Mouse (Mus musculus): ENCODE results near the gene 2310022B05Rik. TPM values are rescaled to one million over a fixed set of nuclear protein-coding genes. Genes with fewer than 3 reads are reported as not detected.

2310022B05Rik gene
- polyA plus RNA-seq, 1 experiment from 2014 or later, result 23.1 TPM

GRCm38 (mm10) chr8:124681077-124681791 lies 18.1 kb upstream of the 2310022B05Rik start:
- Histone ChIP-seq H3K27ac (no peak overlapping the region), H3K9me3 (no peaks in the 10 kb centered on the region), H3K36me3 (replicated peaks) (peaks cover 87% of the 10 kb centered on the region), H3K27me3 (no peaks in the 10 kb centered on the region), H3K9ac (no peak overlapping the region), H3K4me2 (no peak overlapping the region), H3K4me1 (no peaks in the 10 kb centered on the region), H3K4me3 (replicated peaks) (no peak overlapping the region)
- WGBS, result 68% methylated on average over 10 of the region's 10 CpGs
- ATAC-seq (ENCODE audit: low FRiP score), result no peak

- Histone ChIP-seq H3K4me2 (no peak overlapping the region), H3K27me3 (no peaks in the 10 kb centered on the region), H3K4me3 (replicated peaks) (no peak overlapping the region), H3K4me1 (no peaks in the 10 kb centered on the region), H3K36me3 (replicated peaks) (peaks cover 91% of the 10 kb centered on the region), H3K9me3 (no peaks in the 10 kb centered on the region), H3K9ac (no peak overlapping the region), H3K27ac (no peak overlapping the region)
- 95% methylated on average over 13 of the region's 13 CpGs for WGBS
- no peak for ATAC-seq (ENCODE audit: low FRiP score)
Observed at GRCm38 (mm10) chr8:124678246-124678645, 15.1 kb upstream of the 2310022B05Rik start.

- peak; percentile 80 for ATAC-seq (ENCODE audit: low FRiP score)
- H3K9ac ChIP-seq, result no peak overlapping the region
- H3K4me2 ChIP-seq, result no peak overlapping the region
- no peak overlapping the region for H3K4me3 ChIP-seq (replicated peaks)
- no peaks in the 10 kb centered on the region for H3K27me3 ChIP-seq
- H3K4me1 ChIP-seq, result no peaks in the 10 kb centered on the region
- 47% methylated on average over 12 of the region's 12 CpGs for WGBS
- H3K27ac ChIP-seq, result no peak overlapping the region
- peaks cover 92% of the 10 kb centered on the region for H3K36me3 ChIP-seq (replicated peaks)
- no peaks in the 10 kb centered on the region for H3K9me3 ChIP-seq
Observed at GRCm38 (mm10) chr8:124677486-124677885, 14.3 kb upstream of the 2310022B05Rik start.

DNA sequence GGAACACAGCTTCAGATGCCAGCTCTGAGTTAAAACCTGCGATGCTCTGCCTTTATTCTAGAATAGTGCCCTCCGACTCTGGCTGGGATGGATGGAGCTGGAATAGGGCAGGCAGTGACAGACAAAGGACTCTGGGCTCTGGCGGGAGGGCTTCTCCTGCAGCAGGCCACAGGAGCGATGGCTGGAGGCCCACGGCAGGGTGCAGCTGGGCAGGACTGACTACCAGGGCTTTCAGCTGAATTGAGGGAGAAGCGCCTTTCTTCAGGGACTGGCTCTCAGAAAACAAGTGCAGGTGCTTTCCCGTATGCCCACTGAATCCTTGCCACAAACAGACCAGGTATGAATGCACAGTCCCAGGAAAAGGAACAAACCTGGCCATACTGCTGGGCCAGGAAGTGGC lies 13.9 kb upstream of the 2310022B05Rik start:
- ATAC-seq (ENCODE audit: low FRiP score), result no peak
- Histone ChIP-seq H3K4me3 (replicated peaks) (no peak overlapping the region), H3K36me3 (replicated peaks) (peaks cover 92% of the 10 kb centered on the region), H3K4me2 (no peak overlapping the region), H3K4me1 (no peaks in the 10 kb centered on the region), H3K9me3 (no peaks in the 10 kb centered on the region), H3K9ac (no peak overlapping the region), H3K27me3 (no peaks in the 10 kb centered on the region), H3K27ac (no peak overlapping the region)
- WGBS, result 85% methylated on average over 7 of the region's 7 CpGs

GRCm38 (mm10) chr8:124676661-124677060 lies 13.5 kb upstream of the 2310022B05Rik start:
- no peak overlapping the region for H3K9ac ChIP-seq

GRCm38 (mm10) chr8:124672345-124672744 lies 9.2 kb upstream of the 2310022B05Rik start:
- Histone ChIP-seq H3K4me1 (no peaks in the 10 kb centered on the region), H3K4me2 (no peak overlapping the region), H3K27ac (no peak overlapping the region), H3K9ac (no peak overlapping the region), H3K9me3 (no peaks in the 10 kb centered on the region), H3K36me3 (replicated peaks) (peaks cover 60% of the 10 kb centered on the region), H3K4me3 (replicated peaks) (no peak overlapping the region), H3K27me3 (no peaks in the 10 kb centered on the region)
- WGBS, result 90% methylated on average over 2 of the region's 2 CpGs
- no peak for ATAC-seq (ENCODE audit: low FRiP score)

More at GRCm38 (mm10) chr8:124676661-124677060, 13.5 kb upstream of the 2310022B05Rik start:
- H3K36me3 ChIP-seq (replicated peaks), result peaks cover 89% of the 10 kb centered on the region
- no peaks in the 10 kb centered on the region for H3K4me1 ChIP-seq
- H3K27ac ChIP-seq, result no peak overlapping the region
- 97% methylated on average over 4 of the region's 4 CpGs for WGBS
- ATAC-seq (ENCODE audit: low FRiP score), result no peak
- H3K27me3 ChIP-seq, result no peaks in the 10 kb centered on the region
- H3K4me2 ChIP-seq, result no peak overlapping the region
- no peak overlapping the region for H3K4me3 ChIP-seq (replicated peaks)
- H3K9me3 ChIP-seq, result no peaks in the 10 kb centered on the region

DNA sequence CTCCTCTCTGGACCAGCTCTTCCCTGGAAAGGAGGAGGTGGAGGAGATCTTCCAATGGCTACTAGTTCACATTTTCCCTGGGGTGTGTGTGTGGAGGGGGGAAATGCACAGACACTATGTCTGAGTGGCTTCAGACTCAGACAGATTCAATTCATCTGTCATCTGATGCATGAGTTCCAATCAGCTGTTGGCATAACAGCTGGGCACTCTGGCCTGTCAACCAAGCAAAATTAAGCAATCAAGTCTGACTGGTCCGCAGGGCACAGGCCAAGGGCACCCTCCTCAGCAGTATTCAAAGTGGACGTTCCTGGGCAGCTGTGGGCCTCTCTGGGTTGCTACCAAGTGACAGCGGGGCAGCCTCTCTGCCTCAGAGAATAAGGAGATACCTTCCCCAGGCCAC lies 5.6 kb upstream of the 2310022B05Rik start:
- Histone ChIP-seq H3K4me3 (replicated peaks) (no peak overlapping the region), H3K27me3 (no peaks in the 10 kb centered on the region), H3K27ac (no peak overlapping the region), H3K4me1 (peaks cover 2% of the 10 kb centered on the region; the same call in 1 of the 2 replicates), H3K36me3 (replicated peaks) (peaks cover 27% of the 10 kb centered on the region), H3K9ac (no peak overlapping the region), H3K9me3 (no peaks in the 10 kb centered on the region), H3K4me2 (no peak overlapping the region)
- 85% methylated on average over 3 of the region's 3 CpGs for WGBS
- ATAC-seq (ENCODE audit: low FRiP score), result no peak

GRCm38 (mm10) chr8:124664414-124664813 lies 1.2 kb upstream of the 2310022B05Rik start:
- Histone ChIP-seq H3K9me3 (no peaks in the 10 kb centered on the region), H3K36me3 (replicated peaks) (no peaks in the 10 kb centered on the region), H3K27ac (no peak overlapping the region), H3K4me2 (no peak overlapping the region), H3K9ac (no peak overlapping the region), H3K27me3 (no peaks in the 10 kb centered on the region), H3K4me3 (replicated peaks) (no peak overlapping the region), H3K4me1 (peaks cover 37% of the 10 kb centered on the region)
- 82% methylated on average over 3 of the region's 3 CpGs for WGBS
- ATAC-seq (ENCODE audit: low FRiP score), result no peak

- Histone ChIP-seq H3K9me3 (no peaks in the 10 kb centered on the region), H3K4me3 (replicated peaks) (peak overlapping the region; percentile 86), H3K27ac (peak overlapping the region; percentile 80), H3K9ac (no peak overlapping the region; the same call in 1 of the 2 replicates), H3K27me3 (no peaks in the 10 kb centered on the region), H3K36me3 (replicated peaks) (no peaks in the 10 kb centered on the region), H3K4me1 (peaks cover 39% of the 10 kb centered on the region), H3K4me2 (peak overlapping the region; percentile 75)
- WGBS, result 43% methylated on average over 4 of the region's 4 CpGs
- ATAC-seq (ENCODE audit: low FRiP score), result peak; percentile 15; the same call in 1 of the 2 replicates
Observed at GRCm38 (mm10) chr8:124663874-124664230, 683 bp upstream of the 2310022B05Rik start.

DNA sequence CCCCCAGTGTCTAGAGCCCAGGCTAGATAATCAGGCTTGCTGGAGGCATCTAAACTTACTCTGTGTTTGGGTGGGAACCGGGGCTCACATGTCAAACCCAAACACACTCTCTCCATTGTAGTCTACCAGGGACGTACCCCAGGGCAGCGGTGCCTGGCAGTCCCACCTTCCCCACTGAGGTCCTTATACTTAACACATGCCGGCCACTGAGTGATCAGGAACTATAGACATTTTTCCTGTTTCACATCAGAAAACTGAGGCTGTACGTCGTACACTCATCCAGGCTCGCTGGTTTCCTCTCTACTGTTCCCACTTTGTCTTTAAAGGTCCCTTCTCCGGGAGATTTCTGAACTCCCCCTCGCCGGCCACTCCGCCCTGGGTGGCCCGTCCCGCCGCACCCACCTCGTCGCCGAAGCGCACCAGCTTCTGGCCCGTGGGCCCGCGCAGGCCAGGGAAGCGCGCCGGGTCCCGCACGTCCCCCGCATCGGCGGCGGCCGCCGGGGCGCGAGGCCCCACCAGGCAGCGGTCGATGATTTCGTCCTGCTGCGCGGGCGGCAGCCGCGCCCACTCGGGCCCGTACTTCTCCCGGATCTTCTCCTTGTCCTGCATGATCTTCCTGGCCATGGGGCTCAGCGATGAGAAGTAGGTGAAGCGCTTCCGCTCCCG lies 590 bp downstream of the 2310022B05Rik start:
- peak overlapping the region; percentile 86 for H3K4me3 ChIP-seq (replicated peaks)
- H3K9me3 ChIP-seq, result no peaks in the 10 kb centered on the region
- peak overlapping the region; percentile 75 for H3K4me2 ChIP-seq
- H3K36me3 ChIP-seq (replicated peaks), result no peaks in the 10 kb centered on the region
- no peaks in the 10 kb centered on the region for H3K27me3 ChIP-seq
- H3K27ac ChIP-seq, result peak overlapping the region; percentile 80
- under 1% methylated on average over 47 of the region's 49 CpGs for WGBS
- ATAC-seq (ENCODE audit: low FRiP score), result peak; percentile 67
- H3K9ac ChIP-seq, result peak overlapping the region; percentile 92
- peaks cover 46% of the 10 kb centered on the region for H3K4me1 ChIP-seq

DNA sequence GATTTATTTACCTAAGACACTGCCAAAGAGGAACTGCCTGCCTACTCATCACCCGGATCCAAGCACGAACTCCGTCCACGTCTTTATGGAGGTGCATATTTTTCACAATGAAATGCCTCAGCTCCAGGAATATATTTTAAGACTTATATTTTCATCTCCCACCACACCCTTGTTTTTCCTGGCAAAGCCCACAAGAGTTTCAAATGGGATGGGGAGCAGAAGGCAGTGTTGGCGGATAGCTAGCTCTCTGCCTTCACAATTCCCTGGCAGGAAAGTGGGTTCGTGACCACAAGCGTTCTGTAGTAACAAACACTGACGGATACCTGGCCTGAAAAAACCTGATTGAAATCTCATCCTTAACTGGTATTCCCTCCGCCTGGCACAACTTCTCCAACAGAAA lies 1.4 kb downstream of the 2310022B05Rik start:
- no peak for ATAC-seq (ENCODE audit: low FRiP score)
- H3K27ac ChIP-seq, result no peak overlapping the region
- H3K9me3 ChIP-seq, result no peaks in the 10 kb centered on the region
- 69% methylated on average over 9 of the region's 9 CpGs for WGBS
- H3K36me3 ChIP-seq (replicated peaks), result no peaks in the 10 kb centered on the region
- H3K4me2 ChIP-seq, result peak overlapping the region; percentile 75
- H3K9ac ChIP-seq, result peak overlapping the region; percentile 92; the same call in 1 of the 2 replicates
- peak overlapping the region; percentile 86 for H3K4me3 ChIP-seq (replicated peaks)
- peaks cover 46% of the 10 kb centered on the region for H3K4me1 ChIP-seq
- no peaks in the 10 kb centered on the region for H3K27me3 ChIP-seq

DNA sequence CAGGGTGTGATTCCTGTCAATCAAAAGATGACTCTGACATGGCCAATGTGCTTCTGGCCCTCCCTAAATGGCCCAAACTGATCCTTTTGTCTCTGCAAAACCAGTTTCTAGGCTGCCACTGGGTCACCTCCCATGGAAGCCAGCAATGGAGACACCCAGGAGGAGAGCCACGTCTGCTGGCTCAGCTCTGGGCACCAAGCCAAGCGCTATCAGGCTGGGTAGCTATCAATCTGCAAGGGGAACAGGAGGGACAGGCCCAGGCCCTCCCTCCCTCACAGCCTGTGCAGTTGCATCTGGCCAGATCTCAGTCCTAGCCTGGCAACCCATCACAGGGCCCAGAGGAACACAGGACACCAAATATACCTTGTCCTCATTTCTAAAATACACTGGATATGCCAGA lies 4.8 kb downstream of the 2310022B05Rik start:
- no peak for ATAC-seq (ENCODE audit: low FRiP score)
- WGBS, result 49% methylated on average over 2 of the region's 2 CpGs
- Histone ChIP-seq H3K4me2 (no peak overlapping the region), H3K36me3 (replicated peaks) (peaks cover 9% of the 10 kb centered on the region; the same call in 1 of the 2 replicates), H3K4me3 (replicated peaks) (no peak overlapping the region), H3K9me3 (no peaks in the 10 kb centered on the region), H3K9ac (no peak overlapping the region), H3K4me1 (peaks cover 40% of the 10 kb centered on the region), H3K27ac (0 out of 2 replicates have a peak overlapping the region, but pooled peaks have one; percentile 1), H3K27me3 (no peaks in the 10 kb centered on the region)
